Mouse (Mus musculus) c-Kit-negative CD71-positive TER-119-positive erythroid progenitor cells, embryonic 14.5 days (primary cell): Measurements from ENCODE around the gene Slc40a1.

ENCODE experiments used
- DNase-seq: peaks from one replicate; pipeline ENCODE4 v3.0.0-alpha.2; 2013; ENCODE audit warnings: low read depth, low spot score

Slc40a1 gene

DNA sequence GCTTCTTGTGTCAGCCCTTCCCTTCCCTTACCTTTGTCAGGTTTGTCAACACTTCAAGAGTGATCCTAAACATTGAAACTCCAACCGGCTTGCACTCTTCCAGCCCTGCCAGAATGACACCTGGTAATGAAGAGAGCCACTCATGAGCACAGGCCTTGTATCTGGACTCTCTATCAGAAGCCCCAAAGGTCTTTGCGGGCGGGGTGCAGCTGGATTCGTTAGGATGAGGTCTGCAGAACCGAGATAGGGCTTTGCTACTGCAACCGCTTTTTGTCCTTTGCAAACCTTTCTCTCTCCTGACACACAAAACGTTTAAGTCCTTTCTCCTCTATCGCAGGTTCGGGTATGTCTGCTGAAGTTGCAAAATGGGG lies at the start of gene Slc40a1:
Slc40a1 (minus strand) TSS at position 131 of the 371 bp plus-strand sequence.
- peak; percentile 81 for DNase-seq

DNA sequence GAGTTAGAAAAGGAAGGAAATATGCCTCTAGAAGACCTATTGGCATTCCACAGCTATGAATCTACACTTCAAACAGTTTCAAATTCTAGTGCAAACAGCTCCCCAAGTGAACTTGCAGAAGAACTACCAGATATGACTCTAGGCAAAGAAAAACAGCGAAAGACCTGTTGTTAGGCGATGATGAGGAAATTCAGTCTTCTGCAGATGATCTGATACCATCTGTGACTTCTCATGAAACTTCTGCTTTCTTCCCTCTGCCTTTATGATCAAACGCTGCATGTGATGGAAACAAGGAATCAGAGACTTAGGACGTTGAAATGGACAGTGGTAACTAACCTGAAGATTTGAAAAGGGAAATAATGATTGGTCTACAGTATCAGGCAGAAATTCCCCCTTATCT lies 45.0 kb upstream of the Slc40a1 start:
- DNase-seq, result no peak

DNA sequence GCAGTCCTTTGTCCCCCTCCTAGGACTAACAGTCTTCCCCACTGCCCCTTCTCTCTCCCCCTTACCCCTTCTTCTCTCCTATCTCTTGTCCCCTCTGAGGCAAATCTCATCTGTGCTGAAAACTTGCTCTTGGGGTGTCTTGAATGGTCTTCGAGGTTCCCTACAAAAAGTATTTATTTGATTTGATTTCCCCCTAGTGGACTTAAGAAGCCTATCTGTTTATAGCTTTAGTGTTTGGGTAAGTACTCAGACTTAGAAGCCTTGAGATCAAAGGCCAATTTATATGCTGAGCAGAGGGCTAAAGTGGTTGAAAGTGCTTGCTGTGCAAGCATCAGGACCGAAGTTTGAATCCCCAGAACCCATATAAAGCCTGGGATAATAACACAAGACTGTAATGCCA lies 22.7 kb upstream of the Slc40a1 start:
- DNase-seq, result no peak

DNA sequence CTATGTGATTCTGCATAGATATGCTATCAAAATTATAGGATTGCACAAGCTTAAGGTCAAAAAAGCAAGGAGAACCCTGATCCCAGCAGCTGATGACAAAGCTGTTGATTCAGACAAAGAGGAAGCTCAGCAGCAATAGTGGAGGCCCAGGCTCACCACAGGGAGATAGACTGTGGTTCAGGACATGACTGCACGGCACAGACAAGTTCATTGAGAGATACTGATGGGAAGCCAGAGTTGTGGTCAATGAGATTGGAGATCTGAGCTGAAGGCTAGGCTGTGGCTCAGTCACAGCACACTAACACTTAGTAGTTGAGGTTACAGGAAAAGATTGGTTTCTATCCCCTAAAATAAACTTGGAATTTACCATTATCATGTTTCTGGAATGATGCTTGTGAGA lies 21.5 kb upstream of the Slc40a1 start:
- DNase-seq, result no peak

DNA sequence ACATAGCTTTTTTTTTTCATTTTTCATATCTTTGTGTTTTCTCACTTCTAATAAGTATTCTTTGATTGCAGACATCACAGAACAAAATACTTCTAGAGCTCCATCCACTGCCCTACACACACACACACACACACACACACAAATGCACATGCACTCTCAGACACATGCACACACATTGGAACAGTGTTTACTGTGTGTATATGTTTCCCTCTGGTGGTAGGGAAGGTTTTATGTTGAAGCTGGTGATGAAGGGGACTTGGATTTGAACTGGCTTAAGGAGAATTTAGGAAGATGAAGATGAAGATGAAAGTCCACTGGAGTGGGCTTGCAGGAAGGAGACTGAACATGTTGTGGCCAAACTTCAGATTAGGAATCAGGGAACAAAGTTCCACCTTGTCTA lies 4.8 kb upstream of the Slc40a1 start:
- no peak for DNase-seq

DNA sequence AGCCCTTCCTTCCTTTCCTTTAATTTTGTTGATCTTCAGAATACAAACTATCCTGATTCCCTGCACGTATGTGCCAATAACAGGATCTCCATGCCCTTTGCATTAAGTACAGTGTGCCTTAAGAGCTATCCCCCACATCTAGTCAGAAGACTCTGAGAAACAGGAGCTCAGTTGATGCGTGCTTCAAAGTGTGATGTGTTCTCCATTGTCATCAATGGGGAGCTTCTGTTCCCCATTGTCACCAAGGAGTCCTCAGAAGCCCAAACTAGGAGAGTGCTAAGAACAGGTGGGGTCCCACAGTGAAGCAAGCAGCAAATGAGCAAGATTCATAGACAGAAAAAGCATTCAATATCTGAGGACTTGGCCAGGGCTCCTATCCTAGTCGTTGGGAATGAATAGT lies 588 bp upstream of the Slc40a1 start:
- DNase-seq, result no peak

DNA sequence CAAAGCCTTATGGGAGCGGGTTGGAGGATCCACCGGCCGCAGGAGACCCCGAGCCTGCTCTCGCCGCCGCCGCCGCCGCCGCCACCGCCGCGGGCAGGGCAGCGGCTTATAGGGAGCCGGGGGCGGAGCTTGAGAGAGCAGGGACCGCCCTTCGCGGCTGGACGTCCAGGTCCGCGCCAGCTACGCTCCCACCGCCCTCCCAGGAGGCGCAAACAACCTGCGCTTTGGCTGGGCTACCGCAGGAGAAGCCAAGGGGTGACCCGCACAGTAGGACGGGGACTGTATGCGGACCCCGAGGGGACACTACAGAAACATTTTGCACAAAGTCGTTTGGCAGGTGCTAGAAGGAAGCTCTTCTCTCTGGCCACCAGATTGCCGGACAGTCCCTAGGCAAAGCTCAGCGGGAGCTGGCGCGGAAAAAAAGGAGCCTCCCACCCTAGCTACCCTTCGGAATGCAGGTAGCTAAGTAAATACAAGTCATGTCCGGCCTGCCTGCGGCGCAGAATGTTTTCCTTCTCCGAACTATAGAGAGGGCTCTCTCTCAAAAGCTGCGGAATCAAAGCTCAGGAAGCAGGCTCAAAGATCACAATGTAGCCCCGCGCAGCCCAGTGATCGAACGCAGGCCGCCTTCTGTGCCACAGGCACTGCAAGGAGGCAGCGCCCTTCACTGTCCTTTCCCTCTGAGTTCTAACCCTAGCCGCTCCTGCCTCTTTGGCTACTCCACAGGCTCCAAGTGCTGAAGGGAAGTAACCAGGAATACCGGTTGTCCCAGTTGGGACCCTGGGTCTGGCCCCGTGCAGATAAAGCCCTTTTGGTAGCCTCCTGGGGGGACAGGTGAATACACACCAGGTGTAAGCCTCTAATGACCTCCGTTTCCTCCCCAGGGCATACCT lies 577 bp downstream of the Slc40a1 start:
- peak; percentile 77 for DNase-seq

DNA sequence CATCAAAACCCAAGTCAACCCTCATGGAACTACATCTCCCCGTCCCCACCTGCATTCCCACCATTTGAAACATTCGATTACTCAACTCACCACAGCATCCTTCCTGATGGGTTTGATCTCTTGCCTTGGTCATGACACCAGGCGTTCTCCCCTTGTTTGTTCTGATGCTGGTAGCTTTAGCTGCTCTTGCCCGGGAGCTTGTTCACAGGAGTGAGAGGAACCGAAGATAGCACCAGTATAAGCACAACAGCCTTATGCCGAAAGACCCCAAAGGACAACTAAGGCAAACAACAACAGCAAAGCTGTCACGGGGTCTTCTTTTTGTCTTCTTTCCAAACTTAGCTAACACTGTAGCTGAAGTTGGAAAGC lies 1.2 kb downstream of the Slc40a1 start:
- no peak for DNase-seq

DNA sequence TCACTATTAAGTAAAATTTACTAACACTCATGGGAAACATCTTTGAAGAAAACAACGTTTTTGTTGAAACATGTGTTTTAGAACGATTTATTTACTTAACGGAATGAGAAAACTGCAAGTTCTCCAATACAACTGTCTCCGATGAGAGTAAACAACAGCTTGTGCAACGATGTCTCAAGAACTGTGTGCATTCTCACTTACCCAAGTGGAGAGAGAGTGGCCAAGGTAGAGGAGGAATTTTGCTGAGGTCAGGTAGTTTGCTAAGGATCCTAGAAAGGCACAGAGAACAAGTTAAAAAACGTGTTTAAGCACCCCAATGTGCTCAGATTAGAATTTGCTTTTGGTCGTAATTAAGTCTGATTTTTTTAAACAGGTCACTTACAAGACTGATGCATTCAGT lies 1.8 kb downstream of the Slc40a1 start:
- no peak for DNase-seq

DNA sequence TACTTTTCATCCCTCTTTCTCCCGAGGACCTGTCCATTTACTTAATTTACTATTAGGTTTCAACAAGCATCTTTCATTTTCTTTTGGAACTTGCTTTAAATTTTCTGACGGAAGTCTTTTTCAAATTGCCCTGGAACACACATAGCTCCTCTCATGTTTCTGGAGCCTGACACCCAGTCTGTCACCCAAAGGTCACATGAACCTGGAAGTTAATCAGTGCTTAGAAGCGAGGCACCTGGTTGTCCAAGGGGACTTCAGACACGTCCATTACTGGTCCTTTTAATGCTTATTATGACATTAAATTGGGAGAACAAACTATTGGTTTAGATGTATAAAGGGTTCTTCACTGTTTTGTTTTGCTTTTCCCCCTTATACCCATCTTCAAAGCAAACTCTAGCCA lies 3.0 kb downstream of the Slc40a1 start:
- no peak for DNase-seq

DNA sequence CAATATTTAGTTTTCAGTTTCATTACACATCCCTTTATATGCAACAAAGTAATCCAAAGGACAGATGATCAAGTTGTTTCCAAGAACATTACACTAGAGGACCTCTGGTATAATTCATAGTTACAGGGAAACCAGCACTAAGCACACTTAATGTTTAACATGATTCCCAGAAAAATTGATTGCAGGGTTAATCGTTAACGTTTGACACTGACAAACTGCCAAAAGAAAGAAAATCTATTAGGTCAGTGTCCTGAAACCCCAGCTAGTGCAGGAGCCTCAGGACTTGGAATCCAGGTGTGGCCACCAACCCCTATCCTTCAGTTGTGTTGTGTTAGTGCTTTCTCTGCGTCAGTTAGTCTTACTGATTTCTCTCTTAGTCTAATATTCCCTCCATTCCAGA lies 5.6 kb downstream of the Slc40a1 start:
- DNase-seq, result no peak

DNA sequence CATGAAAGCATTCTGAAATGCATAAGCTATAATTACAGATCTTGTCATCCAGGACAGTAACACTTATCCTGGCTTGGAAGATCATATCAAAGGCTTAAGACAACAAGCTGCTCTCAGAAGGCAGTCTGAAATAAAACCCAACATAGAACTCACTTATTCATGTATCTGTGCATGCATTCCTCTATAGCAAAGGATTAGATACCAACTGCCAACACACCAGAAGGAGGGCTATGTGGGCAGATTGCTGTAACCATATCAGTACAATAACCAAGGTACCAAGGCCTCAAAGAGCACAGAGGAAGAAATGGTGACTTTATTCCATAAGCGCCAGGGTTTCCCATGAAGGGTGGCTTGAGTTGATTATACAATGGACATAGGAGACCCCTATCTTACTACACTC lies 6.6 kb downstream of the Slc40a1 start:
- DNase-seq, result no peak

DNA sequence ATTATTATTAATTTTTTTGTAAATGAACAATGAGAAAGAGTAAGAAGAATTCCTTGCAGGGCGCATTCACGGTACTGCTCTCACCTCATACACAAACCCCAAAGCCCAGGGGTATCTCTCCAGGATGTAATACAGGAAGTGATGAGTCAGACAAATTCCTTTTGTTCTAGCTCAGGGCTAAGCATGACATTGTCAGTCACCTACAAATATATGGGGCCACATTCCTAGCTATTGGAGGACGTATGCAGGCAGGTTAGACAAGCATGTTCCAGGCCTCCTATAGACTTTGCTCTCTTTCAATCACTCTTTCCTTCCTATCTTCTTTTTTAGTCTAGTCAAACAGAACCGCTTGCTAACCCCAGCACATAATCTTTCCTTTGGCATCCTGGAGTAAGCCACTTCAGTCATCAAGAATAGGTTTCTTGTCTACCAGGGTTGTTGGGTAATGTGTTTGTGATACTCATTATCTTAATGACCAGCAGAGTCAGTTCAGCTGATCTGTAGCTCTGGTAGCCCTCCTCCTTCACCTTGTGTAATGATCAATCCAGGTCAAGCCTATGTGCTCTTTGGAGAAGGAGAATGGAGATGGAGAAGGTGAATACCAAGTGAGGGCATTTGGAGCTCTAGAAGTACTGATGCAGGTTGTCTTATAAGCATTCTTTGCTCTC lies 9.1 kb downstream of the Slc40a1 start:
- DNase-seq, result no peak

DNA sequence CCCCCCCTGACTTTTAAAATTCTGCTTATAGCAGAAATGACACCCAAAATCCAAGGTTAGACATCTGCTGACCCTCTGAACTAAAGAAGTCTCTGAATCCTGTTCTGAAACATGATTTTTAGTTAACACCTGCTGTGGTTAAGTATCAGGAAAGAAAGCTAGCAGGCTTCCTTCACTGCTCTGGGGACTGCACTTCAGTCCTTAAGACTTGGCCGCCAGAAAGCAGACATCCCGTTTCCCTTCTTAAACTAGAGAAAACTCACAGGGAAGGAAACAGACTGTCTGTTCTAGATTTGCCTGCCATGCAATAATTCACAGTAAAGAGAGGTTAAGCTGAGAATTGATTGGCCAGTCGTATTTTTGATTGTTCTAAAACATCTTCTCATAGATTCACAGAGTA lies 10.1 kb downstream of the Slc40a1 start:
- DNase-seq, result no peak

DNA sequence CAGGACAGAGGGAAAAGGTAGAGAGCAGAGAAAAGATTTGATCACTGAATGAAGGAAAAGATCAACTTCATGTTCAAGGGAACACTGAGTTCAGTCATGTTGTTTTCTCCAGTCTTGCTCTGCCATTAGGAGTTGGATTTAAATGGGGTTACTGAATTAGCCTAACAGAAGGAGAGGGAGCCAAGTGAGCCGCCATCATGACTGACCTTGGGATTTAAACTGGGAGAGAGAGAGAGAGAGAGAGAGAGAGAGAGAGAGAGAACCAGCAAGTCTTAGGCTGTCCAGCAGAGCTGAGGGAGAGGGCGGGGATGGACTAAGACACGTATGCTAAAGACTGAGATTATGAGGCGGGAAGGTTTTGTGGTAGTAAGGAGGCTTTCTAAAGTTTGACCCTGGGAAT lies 12.1 kb downstream of the Slc40a1 start:
- DNase-seq, result no peak

DNA sequence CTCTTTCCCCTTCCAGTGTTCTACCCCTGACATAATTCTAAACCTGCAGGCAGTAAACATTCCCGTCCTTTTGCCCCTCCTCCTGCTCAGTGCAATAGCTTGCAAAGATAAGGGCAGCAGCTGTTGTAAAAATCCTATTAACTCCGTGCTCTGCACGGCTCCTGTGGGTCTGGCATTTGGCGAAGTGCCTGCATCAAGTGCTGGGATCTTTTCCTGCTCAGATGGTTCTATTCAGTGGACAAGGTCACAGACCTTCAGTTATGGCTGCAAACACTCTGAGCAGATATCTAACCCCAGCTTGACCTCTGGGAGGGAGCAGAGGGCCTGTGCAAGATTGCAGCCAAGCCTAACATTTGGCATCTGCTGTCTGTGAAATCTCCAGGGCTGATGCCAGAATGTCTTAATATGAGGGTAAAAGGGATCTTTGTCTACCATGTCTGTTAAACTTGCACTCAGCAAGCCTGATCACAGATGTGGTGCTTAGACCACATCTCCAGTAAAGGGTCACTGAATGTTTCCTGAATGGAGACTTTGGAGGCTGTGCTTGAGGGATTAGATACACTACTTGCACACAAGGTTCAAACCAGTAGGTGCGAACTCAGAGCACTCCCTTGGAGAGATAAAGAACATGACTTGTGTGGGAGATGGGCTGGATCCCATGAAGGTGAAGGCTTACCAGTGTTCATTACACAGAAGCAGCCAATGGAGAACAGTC lies 21.1 kb downstream of the Slc40a1 start:
- DNase-seq, result no peak

DNA sequence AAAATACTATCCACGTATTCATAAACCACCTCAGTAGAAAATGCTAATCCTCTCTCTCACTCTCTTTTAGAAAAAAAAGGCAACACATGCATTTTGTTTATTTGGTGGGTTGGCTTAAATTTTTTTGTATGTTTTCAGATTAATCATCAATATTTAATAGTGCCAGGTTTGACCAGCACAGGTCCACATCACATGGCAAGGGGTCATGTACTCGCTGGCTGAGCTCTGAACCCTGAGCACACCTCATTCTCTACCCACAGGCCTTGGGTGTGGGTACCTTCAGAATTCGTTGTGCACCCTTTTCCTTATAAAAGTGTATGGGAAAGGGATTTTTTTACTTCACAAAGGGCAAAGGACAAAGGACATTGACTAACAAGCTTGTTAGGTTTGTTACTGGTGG lies 22.2 kb downstream of the Slc40a1 start:
- DNase-seq, result no peak

DNA sequence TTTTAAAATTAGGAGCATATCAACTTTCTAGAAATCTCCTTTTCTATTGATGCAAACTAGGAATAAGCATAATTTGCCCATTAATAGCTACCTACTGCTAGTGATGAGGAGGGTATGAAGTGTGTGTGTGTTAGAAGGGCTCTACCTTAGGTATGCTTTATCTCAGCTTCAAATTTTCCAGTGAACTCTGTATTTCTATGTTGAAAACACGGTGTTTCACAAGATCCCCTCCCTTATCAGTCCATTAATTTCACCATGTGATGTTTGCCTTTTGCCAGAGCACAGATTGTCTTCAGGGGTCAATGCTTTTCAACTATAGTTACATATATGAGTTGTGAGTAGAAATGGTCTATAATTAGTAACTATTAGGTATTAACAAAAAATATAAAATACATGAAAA lies 28.3 kb downstream of the Slc40a1 start:
- no peak for DNase-seq

DNA sequence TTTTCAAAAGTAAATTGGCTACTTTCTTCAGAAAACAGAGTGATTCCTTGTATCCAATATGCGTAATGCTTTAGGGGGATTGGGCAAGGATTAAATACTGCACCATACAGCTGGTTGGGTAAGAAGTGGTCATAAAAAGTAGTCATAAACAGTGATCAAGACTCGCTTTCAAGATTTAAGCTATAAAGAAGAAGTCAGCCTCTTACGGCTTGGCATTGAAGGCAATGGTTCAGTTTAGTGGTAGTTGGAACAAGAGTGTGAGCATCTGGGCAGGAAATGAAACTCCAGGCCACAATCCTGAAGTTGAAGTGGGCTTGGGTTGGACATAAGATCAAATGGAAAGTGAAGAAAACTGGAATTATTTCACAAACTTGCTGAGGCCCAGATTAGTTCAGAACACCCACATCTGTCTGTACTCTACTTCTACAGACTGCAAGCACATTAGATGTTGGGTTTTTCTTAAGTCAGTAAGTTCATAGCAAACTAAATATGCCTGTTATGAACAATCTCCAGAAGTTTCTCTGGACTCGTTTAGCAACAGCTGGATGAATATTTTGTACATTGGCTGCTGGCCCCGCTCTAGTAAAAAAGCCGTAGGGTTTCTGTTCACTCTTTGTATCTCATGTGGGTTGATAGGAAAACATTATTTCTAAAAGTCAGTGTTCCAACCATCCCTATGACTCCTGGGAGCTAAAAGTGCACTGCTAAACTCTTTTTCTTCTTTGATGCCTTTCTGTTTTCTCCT lies 32.0 kb downstream of the Slc40a1 start:
- no peak for DNase-seq

DNA sequence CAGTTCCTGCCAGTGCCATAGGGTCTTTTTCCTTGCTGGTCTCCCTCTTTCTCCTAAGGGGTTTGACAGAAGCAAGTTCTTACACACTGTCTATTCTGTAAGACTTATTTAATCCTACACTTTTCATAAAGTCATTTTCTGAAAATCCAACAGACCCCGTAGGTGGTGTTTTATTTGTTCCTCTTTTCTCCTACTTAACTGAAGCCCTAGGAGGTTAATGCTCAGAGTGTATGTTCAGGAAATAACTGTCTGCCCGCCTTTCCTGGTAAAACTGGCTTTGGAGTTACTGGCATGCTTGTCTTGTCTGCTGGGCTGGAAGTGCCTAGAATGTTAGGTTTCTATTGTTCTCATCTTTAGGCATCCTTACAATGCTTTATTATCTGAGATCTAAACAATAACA lies 34.3 kb downstream of the Slc40a1 start:
- no peak for DNase-seq

DNA sequence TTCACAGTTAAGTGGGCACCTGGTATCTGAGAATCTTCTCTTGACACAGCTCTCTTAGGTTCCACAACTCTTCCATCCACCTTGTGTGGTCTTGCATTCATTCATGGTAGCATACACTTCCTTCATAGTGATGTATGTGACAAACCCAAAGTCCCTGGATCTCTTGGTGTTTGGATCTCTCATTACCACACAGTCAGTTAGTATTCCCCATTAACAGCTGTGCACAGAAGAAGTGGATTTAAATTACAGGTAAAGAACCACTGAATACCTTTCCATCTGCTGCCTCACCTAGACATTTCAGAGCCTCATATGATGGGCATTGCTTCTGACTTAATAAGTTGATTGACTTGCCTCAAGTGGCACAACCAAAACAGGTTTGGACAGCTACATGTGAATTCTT lies 36.1 kb downstream of the Slc40a1 start, which contains the start of gene Gm5269:
Gm5269 (minus strand) TSS at position 101 of the 400 bp plus-strand sequence.
- DNase-seq, result no peak

DNA sequence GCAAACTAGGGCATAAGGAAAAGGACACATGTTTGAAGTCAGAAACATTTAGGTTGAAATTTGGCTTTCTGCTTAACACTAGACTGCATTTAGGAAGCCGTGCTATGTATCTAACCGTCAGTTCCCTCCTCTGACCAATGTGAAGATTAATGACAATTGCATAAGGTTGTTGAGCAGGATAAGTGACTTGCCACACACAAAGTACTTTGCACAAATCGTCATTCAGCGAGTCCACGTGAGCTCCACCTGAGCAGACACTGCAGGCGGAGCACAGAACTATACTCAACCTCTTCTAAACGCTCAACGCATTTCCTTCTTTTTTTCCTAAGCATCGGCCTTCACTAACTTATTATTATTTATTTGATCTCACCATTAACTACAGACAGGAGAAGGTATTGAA lies 39.5 kb downstream of the Slc40a1 start:
- no peak for DNase-seq
